7 mouse cellular contexts compared by ENCODE assay signal in genomic region chr6:58770654-58771218, GRCm38 (mm10).
DNase-seq lines count a peak whose midpoint lies in the region.

No protein-coding gene starts in this region.

- 20% methylated on average over 8 of the region's 8 CpGs for whole genome bisulfite sequencing in embryonic facial prominence, embryonic 10.5 days
- 16% methylated on average over 8 of the region's 8 CpGs for WGBS in heart, embryonic 10.5 days

- H3K27ac ChIP-seq in embryonic facial prominence, embryonic 10.5 days (replicated peaks): no peak overlapping the region
- no peak overlapping the region for H3K27ac ChIP-seq in heart, embryonic 10.5 days

- no peaks in the 10 kb centered on the region for H3K4me1 ChIP-seq in embryonic facial prominence, embryonic 10.5 days
- no peaks in the 10 kb centered on the region for H3K4me1 ChIP-seq in heart, embryonic 10.5 days

- H3K9me3 ChIP-seq in embryonic facial prominence, embryonic 10.5 days: no peaks in the 10 kb centered on the region
- H3K9me3 ChIP-seq in heart, embryonic 10.5 days: no peaks in the 10 kb centered on the region

- no peak overlapping the region for H3K4me3 ChIP-seq in embryonic facial prominence, embryonic 10.5 days
- H3K4me3 ChIP-seq in heart, embryonic 10.5 days: no peak overlapping the region

- DNase-seq in ES-CJ7 (ENCODE audit: low read depth, low spot score): peak; percentile 81
- peak; percentile 81 for DNase-seq in adrenal gland, postnatal 14 days
- peak; percentile 71 for DNase-seq in embryonic facial prominence, embryonic 10.5 days (ENCODE audit: low spot score)
- DNase-seq in heart, embryonic 10.5 days (ENCODE audit: low spot score): peak; percentile 85
- peak; percentile 51 for DNase-seq in layer of hippocampus, adult 11-12 months (ENCODE audit: low spot score)
- peak; percentile 70 for DNase-seq in lung, postnatal 10 days
- DNase-seq in retina, postnatal 7 days (ENCODE audit: low read depth, low spot score): peak; percentile 52

- H3K27me3 ChIP-seq in embryonic facial prominence, embryonic 10.5 days (replicated peaks; ENCODE audit: low read depth, poor library complexity, severe bottlenecking): no peaks in the 10 kb centered on the region
- H3K27me3 ChIP-seq in heart, embryonic 10.5 days (ENCODE audit: insufficient read depth, poor library complexity, severe bottlenecking): no peaks in the 10 kb centered on the region

- H3K36me3 ChIP-seq in embryonic facial prominence, embryonic 10.5 days (replicated peaks): no peaks in the 10 kb centered on the region
- H3K36me3 ChIP-seq in heart, embryonic 10.5 days: no peaks in the 10 kb centered on the region
